Mouse (Mus musculus): ENCODE data around the gene Znhit6. TPM values are rescaled to one million over a fixed set of nuclear protein-coding genes. Genes with fewer than 3 reads are reported as not detected.

The Znhit6 gene
- polyA plus RNA-seq, 1 experiment from 2014 or later, result 39.3 TPM

- Histone ChIP-seq H3K9ac (ENCODE audit: low read length) (no peak overlapping the region), H3K27ac (ENCODE audit: low read depth, low read length) (no peak overlapping the region), H3K36me3 (ENCODE audit: control insufficient read depth, insufficient read depth, low read length) (peaks cover 2% of the 10 kb centered on the region; the same call in 1 of the 2 replicates), H3K4me3 (ENCODE audit: low read depth, low read length) (no peak overlapping the region), H3K27me3 (ENCODE audit: control insufficient read depth, insufficient read depth, low read length) (no peaks in the 10 kb centered on the region), H3K9me3 (ENCODE audit: control insufficient read depth, low read length) (no peaks in the 10 kb centered on the region; the same call in 1 of the 2 replicates), H3K4me1 (replicated peaks; ENCODE audit: control insufficient read depth, insufficient read depth, low read length) (no peaks in the 10 kb centered on the region), H3K4me2 (ENCODE audit: low read depth, low read length, severe bottlenecking) (no peak overlapping the region)
- no peak for ATAC-seq (replicated peaks; ENCODE audit: low FRiP score)
- DNase-seq (ENCODE audit: low spot score), result no peak
- 93% methylated on average over 6 of the region's 6 CpGs for WGBS
Observed at GRCm38 (mm10) chr3:145595354-145595753, 19.3 kb downstream of the Znhit6 start.

GRCm38 (mm10) chr3:145599059-145599458 lies 23.1 kb downstream of the Znhit6 start:
- Histone ChIP-seq H3K36me3 (ENCODE audit: control insufficient read depth, insufficient read depth, low read length) (peaks cover 2% of the 10 kb centered on the region; the same call in 1 of the 2 replicates), H3K9me3 (ENCODE audit: control insufficient read depth, low read length) (no peaks in the 10 kb centered on the region; the same call in 1 of the 2 replicates), H3K27me3 (ENCODE audit: control insufficient read depth, insufficient read depth, low read length) (no peaks in the 10 kb centered on the region), H3K4me3 (ENCODE audit: low read depth, low read length) (no peak overlapping the region), H3K4me1 (replicated peaks; ENCODE audit: control insufficient read depth, insufficient read depth, low read length) (no peaks in the 10 kb centered on the region), H3K27ac (ENCODE audit: low read depth, low read length) (no peak overlapping the region), H3K9ac (ENCODE audit: low read length) (no peak overlapping the region), H3K4me2 (ENCODE audit: low read depth, low read length, severe bottlenecking) (no peak overlapping the region)
- DNase-seq (ENCODE audit: low spot score) (no peak), ATAC-seq (replicated peaks; ENCODE audit: low FRiP score) (no peak)
- 94% methylated on average over 7 of the region's 7 CpGs for WGBS

- H3K36me3 ChIP-seq (ENCODE audit: control insufficient read depth, insufficient read depth, low read length), result peaks cover 2% of the 10 kb centered on the region; the same call in 1 of the 2 replicates
- no peaks in the 10 kb centered on the region; the same call in 1 of the 2 replicates for H3K9me3 ChIP-seq (ENCODE audit: control insufficient read depth, low read length)
- H3K4me3 ChIP-seq (ENCODE audit: low read depth, low read length), result no peak overlapping the region
- 93% methylated on average over 6 of the region's 6 CpGs for WGBS
- H3K27ac ChIP-seq (ENCODE audit: low read depth, low read length), result no peak overlapping the region
- ATAC-seq (replicated peaks; ENCODE audit: low FRiP score) (no peak), DNase-seq (ENCODE audit: low spot score) (no peak)
- no peak overlapping the region for H3K9ac ChIP-seq (ENCODE audit: low read length)
- no peak overlapping the region for H3K4me2 ChIP-seq (ENCODE audit: low read depth, low read length, severe bottlenecking)
- H3K27me3 ChIP-seq (ENCODE audit: control insufficient read depth, insufficient read depth, low read length), result no peaks in the 10 kb centered on the region
- no peaks in the 10 kb centered on the region for H3K4me1 ChIP-seq (replicated peaks; ENCODE audit: control insufficient read depth, insufficient read depth, low read length)
Observed at GRCm38 (mm10) chr3:145600801-145601200, 24.8 kb downstream of the Znhit6 start.

- Histone ChIP-seq H3K36me3 (ENCODE audit: control insufficient read depth, insufficient read depth, low read length) (peaks cover 2% of the 10 kb centered on the region; the same call in 1 of the 2 replicates), H3K4me1 (replicated peaks; ENCODE audit: control insufficient read depth, insufficient read depth, low read length) (no peaks in the 10 kb centered on the region), H3K27me3 (ENCODE audit: control insufficient read depth, insufficient read depth, low read length) (no peaks in the 10 kb centered on the region), H3K4me2 (ENCODE audit: low read depth, low read length, severe bottlenecking) (no peak overlapping the region), H3K9ac (ENCODE audit: low read length) (no peak overlapping the region), H3K4me3 (ENCODE audit: low read depth, low read length) (no peak overlapping the region), H3K27ac (ENCODE audit: low read depth, low read length) (no peak overlapping the region), H3K9me3 (ENCODE audit: control insufficient read depth, low read length) (no peaks in the 10 kb centered on the region; the same call in 1 of the 2 replicates)
- 87% methylated on average over 6 of the region's 6 CpGs for WGBS
- no peak for ATAC-seq (replicated peaks; ENCODE audit: low FRiP score)
- DNase-seq (ENCODE audit: low spot score), result no peak
Observed at GRCm38 (mm10) chr3:145601345-145601744, 25.3 kb downstream of the Znhit6 start.

GRCm38 (mm10) chr3:145602410-145603206 lies 26.6 kb downstream of the Znhit6 start:
- no peaks in the 10 kb centered on the region for H3K27me3 ChIP-seq (ENCODE audit: control insufficient read depth, insufficient read depth, low read length)
- H3K4me2 ChIP-seq (ENCODE audit: low read depth, low read length, severe bottlenecking), result no peak overlapping the region
- H3K27ac ChIP-seq (ENCODE audit: low read depth, low read length), result no peak overlapping the region
- H3K4me1 ChIP-seq (replicated peaks; ENCODE audit: control insufficient read depth, insufficient read depth, low read length), result no peaks in the 10 kb centered on the region
- DNase-seq (ENCODE audit: low spot score) (no peak), ATAC-seq (replicated peaks; ENCODE audit: low FRiP score) (no peak)
- H3K9ac ChIP-seq (ENCODE audit: low read length), result no peak overlapping the region
- 77% methylated on average over 11 of the region's 11 CpGs for WGBS
- peaks cover 2% of the 10 kb centered on the region; the same call in 1 of the 2 replicates for H3K36me3 ChIP-seq (ENCODE audit: control insufficient read depth, insufficient read depth, low read length)
- no peak overlapping the region for H3K4me3 ChIP-seq (ENCODE audit: low read depth, low read length)
- no peaks in the 10 kb centered on the region; the same call in 1 of the 2 replicates for H3K9me3 ChIP-seq (ENCODE audit: control insufficient read depth, low read length)

GRCm38 (mm10) chr3:145605437-145606123 lies 29.6 kb downstream of the Znhit6 start:
- peak; percentile 20 for DNase-seq (ENCODE audit: low spot score)
- Histone ChIP-seq H3K4me2 (ENCODE audit: low read depth, low read length, severe bottlenecking) (no peak overlapping the region), H3K36me3 (ENCODE audit: control insufficient read depth, insufficient read depth, low read length) (no peaks in the 10 kb centered on the region; the same call in 1 of the 2 replicates), H3K4me3 (ENCODE audit: low read depth, low read length) (no peak overlapping the region), H3K27me3 (ENCODE audit: control insufficient read depth, insufficient read depth, low read length) (no peaks in the 10 kb centered on the region), H3K4me1 (replicated peaks; ENCODE audit: control insufficient read depth, insufficient read depth, low read length) (no peaks in the 10 kb centered on the region), H3K27ac (ENCODE audit: low read depth, low read length) (no peak overlapping the region), H3K9me3 (ENCODE audit: control insufficient read depth, low read length) (no peaks in the 10 kb centered on the region), H3K9ac (ENCODE audit: low read length) (no peak overlapping the region)
- WGBS, result 93% methylated on average over 5 of the region's 5 CpGs
- no peak for ATAC-seq (replicated peaks; ENCODE audit: low FRiP score)

- no peak overlapping the region for H3K4me2 ChIP-seq (ENCODE audit: low read depth, low read length, severe bottlenecking)
- no peak for DNase-seq (ENCODE audit: low spot score)
- no peaks in the 10 kb centered on the region for H3K36me3 ChIP-seq (ENCODE audit: control insufficient read depth, insufficient read depth, low read length)
- H3K9ac ChIP-seq (ENCODE audit: low read length), result no peak overlapping the region
- no peaks in the 10 kb centered on the region for H3K4me1 ChIP-seq (replicated peaks; ENCODE audit: control insufficient read depth, insufficient read depth, low read length)
- H3K27ac ChIP-seq (ENCODE audit: low read depth, low read length), result no peak overlapping the region
- ATAC-seq (replicated peaks; ENCODE audit: low FRiP score), result no peak
- WGBS, result 91% methylated on average over 5 of the region's 5 CpGs
- H3K9me3 ChIP-seq (ENCODE audit: control insufficient read depth, low read length), result no peaks in the 10 kb centered on the region
- no peaks in the 10 kb centered on the region for H3K27me3 ChIP-seq (ENCODE audit: control insufficient read depth, insufficient read depth, low read length)
- no peak overlapping the region for H3K4me3 ChIP-seq (ENCODE audit: low read depth, low read length)
Observed at GRCm38 (mm10) chr3:145608320-145608719, 32.3 kb downstream of the Znhit6 start.

GRCm38 (mm10) chr3:145612662-145613061 lies 36.7 kb downstream of the Znhit6 start:
- Histone ChIP-seq H3K4me1 (replicated peaks; ENCODE audit: control insufficient read depth, insufficient read depth, low read length) (peaks cover 3% of the 10 kb centered on the region; the same call in 1 of the 2 replicates), H3K9me3 (ENCODE audit: control insufficient read depth, low read length) (no peaks in the 10 kb centered on the region), H3K9ac (ENCODE audit: low read length) (no peak overlapping the region), H3K27ac (ENCODE audit: low read depth, low read length) (no peak overlapping the region), H3K27me3 (ENCODE audit: control insufficient read depth, insufficient read depth, low read length) (no peaks in the 10 kb centered on the region), H3K4me3 (ENCODE audit: low read depth, low read length) (no peak overlapping the region), H3K4me2 (ENCODE audit: low read depth, low read length, severe bottlenecking) (no peak overlapping the region), H3K36me3 (ENCODE audit: control insufficient read depth, insufficient read depth, low read length) (no peaks in the 10 kb centered on the region)
- DNase-seq (ENCODE audit: low spot score) (peak; percentile 64), ATAC-seq (replicated peaks; ENCODE audit: low FRiP score) (no peak)
- 27% methylated on average over 4 of the region's 4 CpGs for WGBS

All from forebrain, embryonic 11.5 days (tissue).